Mouse (Mus musculus) layer of hippocampus, adult 8-10 months (tissue): ENCODE data around the gene Ndufaf7. TPM values are rescaled to one million over a fixed set of nuclear protein-coding genes. Genes with fewer than 3 reads are reported as not detected.

ENCODE experiments used
- DNase-seq, 2 experiments: peaks; one replicate each; pipeline ENCODE4 v3.0.0; 2022; ENCODE audit warnings: low spot score in 2 of 2
- total RNA-seq, 4 experiments: library from RNA; stranded (reverse); gene quantifications; 2 replicates each; pipeline ENCODE4 v1.2.4; 2022

The Ndufaf7 gene
- total RNA-seq, 4 experiments from 2014 or later = 52.0 to 63.0 (median 56.5) TPM

DNA sequence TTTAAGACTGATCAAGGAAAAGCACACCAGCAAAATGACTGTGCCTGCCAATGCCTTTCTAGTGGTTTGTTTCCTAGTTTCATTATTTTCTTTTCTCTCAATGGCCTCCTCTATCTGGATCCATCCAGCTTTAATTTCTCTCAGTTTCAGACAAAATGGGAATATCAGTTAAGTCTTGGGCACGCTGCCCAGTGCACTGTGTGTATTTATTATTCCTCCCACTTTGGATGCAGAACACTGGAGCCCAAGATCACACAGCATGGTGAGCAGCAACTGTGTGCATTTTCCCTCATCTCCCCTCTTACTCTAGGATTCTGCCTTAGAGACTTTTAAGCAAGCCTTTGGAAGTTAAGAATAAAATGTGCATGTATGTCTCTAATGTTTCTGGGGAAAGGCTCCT is 27.5 kb downstream of the Ndufaf7 start:
- peak; percentile 10 to 28 for DNase-seq

GRCm38 (mm10) chr17:78966092-78966883 is 29.4 kb downstream of the Ndufaf7 start:
- no peak for DNase-seq

- DNase-seq = no peak
Measured at GRCm38 (mm10) chr17:78968500-78968899, 31.6 kb downstream of the Ndufaf7 start.

- DNase-seq = no peak
Measured at GRCm38 (mm10) chr17:78983166-78983565, 46.2 kb downstream of the Ndufaf7 start.

GRCm38 (mm10) chr17:78983736-78984135 is 46.8 kb downstream of the Ndufaf7 start:
- no peak for DNase-seq

DNA sequence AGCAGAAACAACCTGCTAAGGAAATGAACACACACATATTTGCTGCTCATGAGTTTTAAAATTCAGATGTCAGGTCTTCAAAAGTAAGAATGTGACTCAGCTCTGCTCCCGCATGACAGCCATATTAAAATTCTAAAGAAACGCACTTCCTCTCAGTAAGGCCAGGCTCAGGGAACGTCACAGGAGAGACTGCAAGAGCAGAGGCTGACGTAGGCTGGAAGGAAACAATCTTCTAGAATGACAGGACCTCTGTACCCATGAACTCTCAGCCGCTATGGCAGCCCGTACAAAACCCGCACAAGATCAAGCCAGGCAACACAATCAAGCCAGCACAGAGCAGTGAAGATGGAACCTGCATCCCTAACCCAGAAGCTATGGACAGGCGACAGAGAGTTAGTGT is 52.1 kb downstream of the Ndufaf7 start:
- DNase-seq = no peak

- no peak for DNase-seq
Measured at GRCm38 (mm10) chr17:78991549-78991948, 54.6 kb downstream of the Ndufaf7 start.

DNA sequence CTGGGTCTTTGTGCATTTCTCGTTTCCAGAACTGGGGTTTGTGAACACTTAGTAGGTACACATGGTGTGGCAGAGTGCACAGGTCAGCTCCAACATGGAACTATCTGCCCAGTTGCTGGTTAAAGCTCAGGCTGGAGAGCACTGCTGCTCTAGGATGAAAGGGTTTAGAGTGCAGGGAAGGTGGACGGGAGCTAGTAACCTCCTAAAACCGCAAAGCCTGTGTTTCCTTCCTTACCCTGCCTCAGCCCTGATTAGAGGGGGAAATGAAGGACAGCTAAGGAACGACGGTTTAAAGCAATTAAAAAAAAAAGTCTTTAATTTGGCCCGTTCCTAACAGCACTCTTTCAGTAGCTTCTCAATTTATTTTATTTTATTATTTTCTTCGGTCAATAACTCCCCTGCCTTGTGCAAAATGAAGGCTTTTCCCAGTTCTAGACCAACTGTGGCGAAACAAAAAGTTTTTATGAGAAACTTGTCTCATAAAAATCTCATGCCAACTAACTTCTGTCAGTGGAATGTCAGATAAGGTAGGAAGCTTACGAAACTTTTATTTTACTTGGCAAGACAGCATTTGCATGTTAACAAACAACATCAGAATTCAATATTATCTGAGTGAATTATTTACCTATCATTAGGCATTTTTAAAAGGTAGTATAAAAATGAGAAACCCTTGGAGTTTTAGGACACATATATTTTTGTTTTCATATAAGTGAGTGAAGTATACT is 55.5 kb downstream of the Ndufaf7 start:
- DNase-seq = no peak

DNA sequence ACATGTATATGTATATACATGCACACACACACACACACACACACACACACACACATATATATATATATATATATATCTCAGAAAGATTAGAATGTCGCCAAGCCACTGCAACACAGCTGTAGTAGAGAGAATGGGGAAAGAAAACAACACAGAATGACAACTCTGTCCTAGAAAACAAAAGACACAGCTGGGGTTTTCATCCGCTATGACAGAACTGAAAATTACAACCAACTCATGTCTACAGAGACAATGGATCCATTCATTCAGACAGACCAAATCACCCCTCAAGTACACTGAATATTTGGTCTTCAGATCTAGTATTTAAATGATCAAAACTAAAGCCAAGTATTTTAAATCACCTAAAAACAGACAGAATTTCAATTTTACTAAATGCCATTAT is 56.7 kb downstream of the Ndufaf7 start:
- peak in 1 of 2 experiments; percentile 10 for DNase-seq

GRCm38 (mm10) chr17:78994382-78994781 is 57.4 kb downstream of the Ndufaf7 start:
- no peak for DNase-seq

- no peak for DNase-seq
Measured at GRCm38 (mm10) chr17:78994931-78995820, 58.2 kb downstream of the Ndufaf7 start.

Other genes starting within 250 kb of the Ndufaf7 start
- 10 to 100 TPM; 50.2 to 59.6 (median 54.6) TPM for gene Strn, start 199.9 kb upstream of the Ndufaf7 start, total RNA-seq
- 10 to 100 TPM; 48.9 to 53.8 (median 51.5) TPM for gene Heatr5b, start 101.8 kb upstream of the Ndufaf7 start, total RNA-seq
- gene Gpatch11, start 101.6 kb upstream of the Ndufaf7 start, total RNA-seq = 10 to 100 TPM; 33.1 to 47.9 (median 38.7) TPM
- gene Eif2ak2, start 54.6 kb upstream of the Ndufaf7 start, total RNA-seq = 10 to 100 TPM in 1 of 4 experiments, 1 to 10 TPM in 3; 4.2 to 10.4 (median 6.5) TPM
- under 1 TPM in 1 of 4 experiments, not detected in 3; 0.49 TPM for gene Sult6b1, start 30.1 kb upstream of the Ndufaf7 start, total RNA-seq
- gene Cebpzos, start 20.6 kb upstream of the Ndufaf7 start, total RNA-seq = 10 to 100 TPM; 25.3 to 28.4 (median 26.6) TPM
- gene Cebpz, start 70 bp upstream of the Ndufaf7 start, total RNA-seq = 10 to 100 TPM; 30.9 to 40.3 (median 34.4) TPM
- gene Prkd3, start 83.7 kb downstream of the Ndufaf7 start, total RNA-seq = 10 to 100 TPM; 13.5 to 16.7 (median 15.2) TPM
- gene Qpct, start 114.8 kb downstream of the Ndufaf7 start, total RNA-seq = 10 to 100 TPM; 11.6 to 17.3 (median 13.2) TPM